Mouse (Mus musculus) monocyte, adult 59 days (primary cell): Measurements from ENCODE around the gene Dapk3. TPM values are rescaled to one million over a fixed set of nuclear protein-coding genes. Genes with fewer than 3 reads are reported as not detected.

Source experiments
- total RNA-seq, 2 experiments: library from RNA; stranded (reverse); gene quantifications; one replicate each; pipeline ENCODE4 v1.2.4; 2023

Gene Dapk3
- total RNA-seq = 10 to 100 TPM; 33.4 to 35.1 TPM

DNA sequence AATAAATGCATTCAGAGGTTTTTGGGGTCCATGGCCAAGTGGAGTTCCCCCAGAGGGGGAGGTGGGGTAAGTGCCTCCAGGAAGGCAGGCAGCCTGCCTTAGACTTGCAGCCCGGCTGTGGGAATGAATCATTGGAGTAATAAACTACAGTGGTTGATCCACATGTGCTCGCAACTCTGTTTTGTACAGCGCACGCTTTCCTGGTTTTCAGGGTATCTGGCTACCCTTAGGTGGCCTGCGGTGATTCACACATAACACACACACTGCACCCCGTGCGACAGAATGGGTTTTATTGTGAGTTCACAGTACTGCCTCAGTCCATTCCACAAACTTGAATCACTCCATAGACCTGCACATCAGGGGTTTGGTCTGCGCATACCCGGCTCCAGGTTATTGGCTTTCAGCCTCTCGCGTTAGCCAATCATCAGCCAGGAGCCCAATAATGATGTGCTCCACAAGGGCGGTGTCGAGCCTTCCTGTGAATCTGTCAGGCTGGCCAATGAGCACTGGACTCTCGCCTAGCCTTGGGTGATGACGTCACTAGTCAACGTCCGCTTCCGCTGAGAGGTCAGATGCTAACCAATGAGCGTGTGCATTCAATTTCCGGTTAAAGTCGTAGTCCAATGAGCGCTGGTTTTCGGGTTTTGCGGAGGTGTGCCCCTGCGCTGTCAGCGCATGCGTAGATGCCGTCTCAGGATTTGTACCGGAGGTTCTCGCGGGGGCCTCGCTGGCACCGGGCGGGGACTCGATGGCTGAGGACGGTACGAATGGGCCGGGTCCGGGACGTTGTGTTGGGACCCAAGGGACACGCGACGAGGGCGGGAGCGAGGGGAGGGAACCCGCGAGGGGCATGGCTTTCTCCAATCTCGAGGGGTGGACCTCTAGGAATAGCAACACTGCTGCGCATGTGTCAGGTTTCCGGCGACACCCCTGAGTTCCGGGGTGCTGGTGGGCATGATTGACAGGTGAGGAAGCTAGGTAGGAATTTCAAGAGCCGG is at the start of gene Dapk3:
Dapk3 (plus strand) TSS at position 670 of the 998 bp plus-strand sequence.

DNA sequence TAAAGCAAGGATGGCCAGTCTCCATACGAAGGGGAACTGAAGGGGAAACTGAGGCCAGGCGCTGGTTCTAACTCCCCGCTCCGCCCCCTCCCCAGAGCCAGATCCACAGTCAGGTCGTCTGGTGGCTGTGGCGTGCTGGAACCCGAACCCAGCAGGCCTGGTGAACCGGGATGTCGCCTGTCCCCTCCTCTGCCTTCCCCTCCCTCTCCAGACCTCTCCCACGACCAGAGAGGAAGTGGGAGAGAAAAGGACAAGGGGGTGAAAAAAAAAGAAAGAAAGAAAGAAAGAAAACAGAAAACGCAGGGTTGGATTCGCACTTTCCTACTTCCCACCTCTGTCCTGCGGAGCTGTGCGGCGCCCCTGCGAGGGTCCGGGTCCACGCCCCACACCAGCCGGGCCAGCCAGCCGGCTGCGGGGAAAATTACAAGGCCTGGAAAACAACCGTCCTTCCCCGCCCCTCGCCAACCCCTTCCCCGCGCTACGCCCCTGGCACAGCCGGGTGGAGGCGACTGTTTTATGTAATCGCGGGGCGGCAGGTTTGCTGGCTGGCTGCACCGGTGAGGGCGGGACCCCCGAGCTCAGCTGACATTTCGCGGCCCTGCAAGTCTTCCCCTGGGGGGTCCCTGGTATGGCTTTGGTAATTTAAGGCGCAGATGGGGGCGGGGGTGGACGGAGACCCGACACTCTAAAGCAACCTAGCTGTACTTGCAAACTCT is 47.7 kb upstream of the Dapk3 start, which contains the start of gene Zbtb7a:
Zbtb7a (plus strand) TSS at position 255 of the 716 bp plus-strand sequence.

DNA sequence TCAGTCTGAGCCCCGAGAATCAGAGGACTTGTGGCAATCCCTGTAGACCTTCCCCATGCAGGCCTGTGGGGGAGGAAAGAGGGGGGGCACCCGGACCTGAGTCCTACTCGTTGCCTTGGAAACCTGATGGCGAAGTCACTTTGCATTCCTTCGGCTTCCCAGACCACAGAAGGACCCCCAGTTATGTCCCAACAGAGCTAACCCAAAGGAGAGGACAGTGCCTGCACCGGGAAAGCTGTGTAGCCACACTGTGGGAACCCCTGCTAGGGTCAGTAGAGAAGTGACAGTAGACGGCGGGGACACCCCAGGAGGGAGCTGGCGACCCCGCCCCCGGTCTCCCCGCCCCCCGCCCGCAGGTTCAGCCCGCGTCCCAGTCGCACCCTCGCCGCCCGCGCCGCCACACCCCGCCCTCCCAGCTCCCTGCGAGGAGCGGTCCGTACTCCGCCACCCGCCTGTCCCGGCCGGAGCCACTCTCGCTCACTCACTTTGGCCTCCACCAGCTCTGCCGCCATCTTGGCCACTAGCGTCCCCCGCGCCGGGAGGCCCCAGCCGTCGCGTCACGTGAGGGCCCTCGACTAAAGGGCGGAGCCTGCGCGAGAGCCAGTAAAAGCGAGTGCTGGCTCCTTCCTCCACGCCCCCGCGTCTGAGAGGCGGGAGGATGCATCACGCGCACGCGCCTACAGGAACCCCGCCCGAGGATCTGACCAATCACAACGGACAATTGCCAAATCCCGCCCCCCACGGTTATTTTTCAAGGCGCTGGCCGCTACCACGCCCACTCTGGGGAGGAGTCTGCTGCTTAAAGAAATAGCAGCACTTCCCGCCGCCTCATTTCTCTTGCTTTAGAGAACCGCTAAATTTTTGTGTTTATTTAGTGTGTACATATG is 15.4 kb upstream of the Dapk3 start, which contains the start of gene Pias4:
Pias4 (minus strand) TSS at position 724 of the 887 bp plus-strand sequence.

DNA sequence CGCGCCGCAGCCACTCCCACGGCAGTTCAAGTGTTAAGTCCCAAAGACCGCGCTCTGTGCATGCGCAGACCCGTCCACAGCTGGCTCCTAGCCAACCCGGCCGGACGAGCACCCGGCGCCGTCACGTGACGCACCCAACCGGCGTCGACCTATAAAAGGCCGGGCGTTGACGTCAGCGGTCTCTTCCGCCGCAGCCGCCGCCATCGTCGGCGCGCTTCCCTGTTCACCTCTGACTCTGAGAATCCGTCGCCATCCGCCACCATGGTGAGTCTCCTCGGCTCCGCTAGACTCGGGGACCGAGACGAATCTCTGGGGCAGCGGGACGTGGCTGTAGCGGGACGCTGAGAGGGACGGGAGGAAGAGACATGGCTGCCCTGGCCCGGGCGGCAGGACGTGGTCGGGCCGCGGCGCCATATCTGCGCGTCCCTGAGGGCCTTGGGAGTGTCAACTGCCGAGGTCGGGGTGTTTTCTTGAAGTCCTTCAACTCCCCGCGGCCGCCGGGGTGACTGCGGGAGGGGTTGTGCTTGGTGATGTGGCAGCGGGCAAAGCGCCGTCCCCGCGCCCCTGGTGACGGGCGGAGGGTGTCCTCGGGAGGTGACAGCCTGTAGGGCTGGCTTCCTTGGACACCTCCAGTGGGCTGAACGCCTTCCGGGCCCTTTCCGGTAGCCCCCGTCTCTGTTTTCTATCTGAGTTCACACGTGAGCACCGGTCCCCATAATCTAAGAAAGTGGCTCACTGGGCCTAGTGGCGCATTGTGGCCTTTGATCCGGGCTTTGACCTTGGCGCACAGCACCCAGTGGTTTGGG is 6.1 kb upstream of the Dapk3 start, which contains the start of gene Eef2:
Eef2 (plus strand) TSS at position 166 of the 806 bp plus-strand sequence.

DNA sequence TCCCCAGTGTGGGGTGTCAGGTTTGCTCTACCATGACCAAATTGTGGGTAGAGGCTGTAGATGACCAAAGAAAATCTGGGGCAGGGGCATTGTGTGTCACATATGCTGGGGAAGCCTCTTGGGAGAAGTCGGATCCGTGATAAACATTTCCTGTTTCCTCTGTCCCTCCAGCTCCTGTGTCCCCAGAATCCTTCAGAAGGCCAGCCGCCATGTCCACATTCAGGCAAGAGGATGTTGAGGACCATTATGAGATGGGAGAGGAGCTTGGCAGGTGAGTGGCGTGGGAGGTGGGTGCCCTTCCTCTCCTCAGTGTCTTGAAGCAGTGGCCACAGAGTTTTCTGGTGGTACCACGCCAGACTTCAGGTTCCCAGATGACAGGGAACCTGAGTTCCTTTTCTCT is 1.0 kb downstream of the Dapk3 start, which contains the start of gene 4930442H23Rik:
4930442H23Rik (minus strand) TSS at position 45 of the 400 bp plus-strand sequence.

DNA sequence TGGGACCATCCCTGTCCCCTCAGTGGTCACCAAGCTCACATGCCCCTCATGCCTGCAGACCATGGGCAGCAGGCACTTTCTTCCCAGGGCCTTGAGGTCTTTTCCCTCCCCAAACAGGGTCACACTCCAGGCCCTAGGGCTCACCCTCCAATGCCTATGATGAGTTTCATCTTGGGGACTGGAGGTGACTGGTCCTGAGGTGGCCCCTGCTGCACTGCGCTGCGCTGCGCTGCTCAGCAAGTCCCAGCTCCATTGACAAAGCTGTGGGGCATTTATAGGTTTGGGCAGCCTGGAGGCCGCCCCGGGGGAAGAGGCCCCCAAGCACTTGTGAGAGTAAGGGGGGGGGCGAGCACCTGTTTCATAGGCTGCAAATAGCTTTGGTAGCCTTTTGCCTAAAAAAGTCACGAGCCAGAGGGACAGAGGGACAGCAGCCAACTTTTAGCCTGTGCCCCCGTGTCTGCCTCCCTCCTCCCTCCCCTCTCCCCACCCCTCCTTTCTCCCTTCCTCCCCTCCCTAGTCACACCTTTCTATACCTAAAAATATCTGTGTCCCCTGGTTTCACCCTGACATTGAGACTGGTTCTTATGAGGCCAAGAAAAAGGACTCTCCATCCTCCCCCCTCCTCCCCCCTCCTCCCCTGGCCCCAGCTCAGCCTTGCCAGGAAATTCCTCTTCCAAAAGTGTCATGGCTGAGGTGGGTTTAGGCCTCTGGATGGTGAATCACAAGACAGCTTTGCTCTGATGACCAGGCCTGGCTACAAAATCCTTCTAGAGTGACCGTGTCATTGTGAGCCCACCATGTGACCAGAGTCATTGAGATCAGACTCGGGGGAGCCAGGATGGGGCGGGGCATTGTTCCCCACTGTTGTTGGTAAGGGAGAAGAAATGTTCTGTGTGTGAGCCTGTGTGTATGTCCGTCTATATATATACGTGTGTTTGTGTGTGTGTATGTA is 19.3 kb downstream of the Dapk3 start, which contains the start of gene Nmrk2:
Nmrk2 (minus strand) TSS at position 245 of the 952 bp plus-strand sequence.

DNA sequence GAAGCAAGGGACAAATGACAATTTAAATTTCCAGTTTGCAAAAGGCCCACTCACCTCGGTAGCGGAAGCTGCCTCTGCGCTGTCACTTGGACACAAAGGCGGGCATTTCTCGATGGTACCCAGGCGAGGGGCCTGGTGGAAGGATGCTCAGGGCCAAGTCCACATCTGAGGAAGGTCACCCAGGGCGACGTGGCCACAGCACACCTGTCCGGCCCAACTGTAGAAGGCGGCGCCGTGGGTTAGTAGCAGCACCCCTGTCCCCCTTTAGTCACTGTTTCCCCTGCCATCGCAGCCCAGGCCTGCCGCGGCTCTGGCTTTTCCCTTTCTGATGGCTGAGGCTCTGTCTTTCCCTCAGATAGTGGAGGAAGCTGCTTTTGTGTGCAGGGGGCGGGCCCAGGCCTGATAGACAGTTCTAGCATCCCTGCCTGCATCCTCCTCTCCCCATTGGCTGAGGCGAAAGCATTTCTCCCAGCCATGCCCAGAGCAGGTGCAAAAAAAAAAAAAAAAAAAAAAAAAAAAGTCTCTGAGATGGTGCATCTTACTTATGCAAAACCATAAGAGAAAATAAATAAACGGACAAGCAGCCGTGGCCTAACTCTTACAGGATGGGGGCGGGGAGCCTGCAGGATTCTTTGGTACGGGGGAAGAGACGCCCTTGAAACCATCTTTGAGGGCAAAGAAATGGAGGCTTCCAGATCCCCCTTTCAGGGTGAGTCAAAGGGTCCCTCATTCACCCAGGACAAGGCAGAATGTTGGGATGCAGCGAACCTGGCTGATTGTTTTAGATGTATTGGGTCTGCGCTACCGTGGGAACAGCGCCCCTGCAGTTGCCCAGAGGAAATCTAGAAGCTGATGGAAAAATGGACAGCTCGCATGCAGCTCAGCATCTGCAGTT is 47.9 kb downstream of the Dapk3 start, which contains the start of gene Atcay:
Atcay (minus strand) TSS at position 396 of the 895 bp plus-strand sequence.

DNA sequence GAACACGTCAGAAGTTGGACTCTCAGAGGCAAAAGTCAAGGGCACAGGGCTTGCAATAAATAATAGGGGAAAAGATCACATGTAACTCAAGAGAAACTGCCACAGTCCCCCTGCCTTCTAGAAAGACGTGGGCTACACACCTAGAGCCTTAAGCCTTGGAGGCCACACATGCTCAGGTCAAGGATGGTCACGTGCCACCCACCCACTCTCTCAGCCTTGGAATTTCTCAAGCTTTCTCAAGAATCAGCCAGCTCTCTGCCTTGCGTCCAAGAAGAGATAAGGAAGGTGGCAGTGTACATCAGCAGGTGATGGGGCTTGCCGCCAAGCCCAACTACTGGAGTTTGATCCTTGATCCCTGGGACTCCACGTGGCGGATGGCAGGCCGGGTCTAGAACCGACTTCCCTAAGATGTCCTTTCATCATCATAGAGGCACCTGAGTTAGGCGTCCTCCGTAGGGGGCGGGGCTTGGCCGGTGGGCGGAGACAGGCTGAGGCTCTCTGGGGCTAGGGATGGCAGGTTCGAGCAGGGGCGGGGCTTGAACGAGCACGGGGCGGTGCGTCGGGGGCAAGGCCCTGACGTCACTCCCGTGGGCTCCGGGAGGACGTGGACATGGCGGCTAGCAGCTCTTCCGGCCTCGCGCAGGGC is 49.9 kb downstream of the Dapk3 start, which contains the start of gene Zfr2:
Zfr2 (plus strand) TSS at position 576 of the 646 bp plus-strand sequence.

Other genes with a start within 250 kb of the Dapk3 start
- gene Gng7, start 168.1 kb upstream of the Dapk3 start, total RNA-seq = under 1 TPM; 0.37 to 0.64 TPM
- not detected for gene Diras1, start 157.3 kb upstream of the Dapk3 start, total RNA-seq
- gene Slc39a3, start 145.6 kb upstream of the Dapk3 start, total RNA-seq = 10 to 100 TPM; 11.8 to 12.8 TPM
- 10 to 100 TPM; 54.7 to 57.0 TPM for gene Sgta, start 122.8 kb upstream of the Dapk3 start, total RNA-seq
- 1 to 10 TPM; 4.8 to 9.0 TPM for gene Thop1, start 113.0 kb upstream of the Dapk3 start, total RNA-seq
- gene Creb3l3, start 84.1 kb upstream of the Dapk3 start, total RNA-seq = not detected
- 100 to 1,000 TPM; 100 to 101 TPM for gene Map2k2, start 77.1 kb upstream of the Dapk3 start, total RNA-seq
- gene Zbtb7a, start 47.8 kb upstream of the Dapk3 start, total RNA-seq = 100 to 1,000 TPM; 124 TPM
- 10 to 100 TPM; 23.5 to 34.3 TPM for gene Pias4, start 15.1 kb upstream of the Dapk3 start, total RNA-seq
- gene Eef2, start 6.4 kb upstream of the Dapk3 start, total RNA-seq = 1,000 to 10,000 TPM; 1,547 to 1,607 TPM
- not detected for gene 4930442H23Rik, start 844 bp downstream of the Dapk3 start, total RNA-seq
- gene Nmrk2, start 19.0 kb downstream of the Dapk3 start, total RNA-seq = not detected
- not detected for gene Atcay, start 47.8 kb downstream of the Dapk3 start, total RNA-seq
- gene Zfr2, start 50.1 kb downstream of the Dapk3 start, total RNA-seq = 1 to 10 TPM; 1.3 to 2.7 TPM
- 10 to 100 TPM; 42.3 to 59.6 TPM for gene Matk, start 69.9 kb downstream of the Dapk3 start, total RNA-seq
- gene Mrpl54, start 83.9 kb downstream of the Dapk3 start, total RNA-seq = 10 to 100 TPM; 75.9 to 85.4 TPM
- gene Apba3, start 84.0 kb downstream of the Dapk3 start, total RNA-seq = 10 to 100 TPM; 42.4 to 46.0 TPM
- gene Tjp3, start 108.6 kb downstream of the Dapk3 start, total RNA-seq = 1 to 10 TPM; 1.7 to 4.5 TPM
- gene Pip5k1c, start 110.0 kb downstream of the Dapk3 start, total RNA-seq = 100 to 1,000 TPM; 135 to 147 TPM
- 10 to 100 TPM; 29.4 to 32.4 TPM for gene Cactin, start 138.1 kb downstream of the Dapk3 start, total RNA-seq
- gene Tbxa2r, start 145.7 kb downstream of the Dapk3 start, total RNA-seq = under 1 TPM in 1 of 2 experiments, not detected in 1; 0.26 TPM
- gene Gipc3, start 160.3 kb downstream of the Dapk3 start, total RNA-seq = under 1 TPM in 1 of 2 experiments, not detected in 1; 0.15 TPM
- 10 to 100 TPM; 71.4 to 85.8 TPM for gene Hmg20b, start 167.5 kb downstream of the Dapk3 start, total RNA-seq
- 10 to 100 TPM; 38.4 to 44.6 TPM for gene Mfsd12, start 174.5 kb downstream of the Dapk3 start, total RNA-seq
- gene 4930404N11Rik, start 182.8 kb downstream of the Dapk3 start, total RNA-seq = 1 to 10 TPM; 3.5 to 3.7 TPM
- gene Fzr1, start 195.5 kb downstream of the Dapk3 start, total RNA-seq = 10 to 100 TPM; 33.5 to 38.0 TPM
- gene Dohh, start 201.4 kb downstream of the Dapk3 start, total RNA-seq = 10 to 100 TPM; 31.3 to 35.2 TPM
- gene Gm48551, start 201.5 kb downstream of the Dapk3 start, total RNA-seq = 1 to 10 TPM in 1 of 2 experiments, under 1 TPM in 1; 0.97 to 1.3 TPM
- 1 to 10 TPM; 2.3 to 3.7 TPM for gene Gm48552, start 206.0 kb downstream of the Dapk3 start, total RNA-seq
- 10 to 100 TPM; 11.9 to 12.5 TPM for gene Smim24, start 210.0 kb downstream of the Dapk3 start, total RNA-seq